Mouse (Mus musculus) cerebellum, postnatal 4 days (tissue): Measurements from ENCODE around the gene Col23a1.
"Not testable (repeated sequence)": the region's sequence is repeated elsewhere in the genome, so short reads cannot be mapped to it uniquely, and the experiment has no call there.

Experiments
- DNase-seq, 2 experiments: peaks; one replicate each; pipeline ENCODE4 v3.0.0; 2022; ENCODE audit warnings: low spot score in 2 of 2, mixed read lengths in 1 of 2

The Col23a1 gene

GRCm38 (mm10) chr11:51587059-51587458, 297.3 kb downstream of the Col23a1 start:
- DNase-seq = no peak

GRCm38 (mm10) chr11:51588833-51589232, 299.1 kb downstream of the Col23a1 start:
- no peak for DNase-seq

- no peak for DNase-seq
Observed at GRCm38 (mm10) chr11:51590002-51590401, 300.3 kb downstream of the Col23a1 start.

GRCm38 (mm10) chr11:51591168-51591567, 301.4 kb downstream of the Col23a1 start:
- DNase-seq = no peak

GRCm38 (mm10) chr11:51591915-51592314, 302.2 kb downstream of the Col23a1 start:
- no peak for DNase-seq

GRCm38 (mm10) chr11:51593368-51593767, 303.6 kb downstream of the Col23a1 start:
- no peak for DNase-seq

- no peak for DNase-seq
Observed at GRCm38 (mm10) chr11:51593849-51594248, 304.1 kb downstream of the Col23a1 start.

GRCm38 (mm10) chr11:51594715-51595350, 305.1 kb downstream of the Col23a1 start:
- no peak for DNase-seq

GRCm38 (mm10) chr11:51595459-51596083, 305.9 kb downstream of the Col23a1 start:
- DNase-seq = no peak

- no peak for DNase-seq
Observed at GRCm38 (mm10) chr11:51597553-51597952, 307.8 kb downstream of the Col23a1 start.

GRCm38 (mm10) chr11:51602253-51602652, 312.5 kb downstream of the Col23a1 start:
- no peak for DNase-seq

- DNase-seq = peak; percentile 52 to 78
Observed at GRCm38 (mm10) chr11:51605602-51606446, 316.1 kb downstream of the Col23a1 start.

GRCm38 (mm10) chr11:51606447-51607095, 316.9 kb downstream of the Col23a1 start, which contains the start of gene Hnrnpab:
TSS of gene Hnrnpab (minus strand) at chr11:51606847.
- peak; percentile 96 to 97 for DNase-seq

GRCm38 (mm10) chr11:51607096-51607738, 317.5 kb downstream of the Col23a1 start:
- no peak for DNase-seq

- no peak for DNase-seq
Observed at GRCm38 (mm10) chr11:51609266-51609909, 319.7 kb downstream of the Col23a1 start.

GRCm38 (mm10) chr11:51609940-51610339, 320.2 kb downstream of the Col23a1 start:
- not testable (repeated sequence) for DNase-seq

GRCm38 (mm10) chr11:51614256-51614655, 324.5 kb downstream of the Col23a1 start:
- no peak for DNase-seq

GRCm38 (mm10) chr11:51615129-51615528, 325.4 kb downstream of the Col23a1 start:
- DNase-seq = no peak

GRCm38 (mm10) chr11:51615601-51616000, 325.9 kb downstream of the Col23a1 start:
- no peak for DNase-seq

GRCm38 (mm10) chr11:51616113-51616512, 326.4 kb downstream of the Col23a1 start:
- not testable (repeated sequence) for DNase-seq

- peak in 1 of 2 experiments; percentile 70 for DNase-seq
Observed at GRCm38 (mm10) chr11:51617693-51618092, 328.0 kb downstream of the Col23a1 start.
